Mouse (Mus musculus) hematopoietic stem cell, adult 5-6 weeks (primary cell): ENCODE measurements at regions not wholly inside any gene's neighbourhood (a gene's known extent, or its start where the extent isn't known, plus 50 kb on each side); places are given as distances from the start of the nearest gene placed in this dataset.

Source experiments
- ATAC-seq, 2 experiments: fragments of 125-278 bp in 1 of 2; replicated peaks in 1 of 2; 2 replicates each; pipeline ENCODE4 v1.8.0; 2016 to 2017; ENCODE audit warnings: inconsistent platforms in 2 of 2, mild to moderate bottlenecking in 2 of 2, moderate number of reproducible peaks in 2 of 2, low read depth in 1 of 2, moderate TSS enrichment in 1 of 2; ENCODE audit not compliant: low FRiP score in 2 of 2, poor library complexity in 2 of 2, severe bottlenecking in 2 of 2, insufficient read depth in 1 of 2, low TSS enrichment in 1 of 2

GRCm38 (mm10) chr1:57717139-57717800 lies 56.7 kb upstream of the Spats2l start:
- no peak for ATAC-seq

DNA sequence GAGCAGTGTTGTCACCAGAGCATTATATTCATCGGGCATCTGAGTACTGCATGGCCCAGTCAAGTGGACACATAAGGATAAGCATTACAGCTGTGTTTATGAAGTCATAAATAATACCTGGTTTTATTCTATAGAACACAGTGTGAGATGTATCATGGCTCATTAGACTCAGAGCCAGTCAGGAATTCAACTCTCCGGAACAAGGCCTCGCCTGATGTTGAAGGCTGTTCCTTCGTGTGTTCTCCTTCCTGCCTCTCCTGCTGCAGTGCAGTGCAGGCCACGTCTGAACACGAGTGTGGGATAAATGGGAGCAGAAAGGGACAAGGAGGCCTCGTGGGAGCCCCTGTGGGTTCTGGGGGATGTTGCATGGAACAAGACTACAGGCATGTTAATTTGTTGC lies 55.6 kb upstream of the Spats2l start:
- ATAC-seq: no peak
